8 mouse cellular contexts compared by ENCODE assay signal in the genomic region with DNA sequence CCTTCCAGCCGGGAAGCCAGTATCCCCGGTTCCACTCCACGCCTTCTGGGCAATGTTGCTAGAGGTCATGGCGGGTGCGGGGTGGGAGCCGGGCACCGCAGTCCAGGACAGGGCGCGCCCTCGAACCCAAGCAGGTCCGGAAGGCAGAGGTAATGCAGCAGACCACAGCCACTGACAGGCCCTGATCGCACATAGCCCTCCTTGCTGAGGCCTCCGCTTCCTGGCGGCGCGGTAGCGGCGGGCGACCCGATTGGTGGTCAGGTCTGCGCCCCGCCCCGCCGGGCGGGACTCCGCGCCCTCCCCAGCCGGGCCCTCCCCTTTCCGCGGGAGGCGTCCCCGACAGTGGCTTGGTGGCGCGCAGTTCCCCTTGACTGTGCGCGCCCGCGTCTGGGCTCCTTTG. TPM values are rescaled to one million over a fixed set of nuclear protein-coding genes. Genes with fewer than 3 reads are reported as not detected.
A peak's percentile ranks its signal among the peaks of the same experiment; 100 is the strongest.
DNase-seq lines count a peak whose midpoint lies in the region; ATAC-seq and TF ChIP-seq lines count a peak whose summit lies in the region.
"Not testable (repeated sequence)": the region's sequence is repeated elsewhere in the genome, so short reads cannot be mapped to it uniquely, and the experiment has no call there.

Gene Asap2, plus strand, starts transcription at position 328 of the 400 bp plus-strand sequence.

- peak within 1 kb of the TSS; percentile 64; the same call in 1 of the 2 replicates for H3K27ac ChIP-seq in embryonic facial prominence, embryonic 13.5 days
- not testable (repeated sequence) for H3K27ac ChIP-seq in heart, adult 2 months; intestine, postnatal 0 days (ENCODE audit: low read depth, low read length)

- not testable (repeated sequence) for TF ChIP-seq POLR2A in heart, adult 2 months (IDR thresholded peaks at IDR 0.05; ENCODE audit: insufficient read depth, low read depth, low read length)

- peak within 1 kb of the TSS; percentile 54 for H3K4me2 ChIP-seq in embryonic facial prominence, embryonic 13.5 days
- H3K4me2 ChIP-seq in intestine, postnatal 0 days (replicated peaks; ENCODE audit: low read depth), result peak within 1 kb of the TSS; percentile 67

- not testable (repeated sequence) for H3K27me3 ChIP-seq in embryonic facial prominence, embryonic 13.5 days; heart, adult 2 months (ENCODE audit: control insufficient read depth, insufficient read depth, low read length); intestine, postnatal 0 days (replicated peaks; ENCODE audit: control insufficient read depth, insufficient read depth, low read length)

- not testable (repeated sequence) for H3K36me3 ChIP-seq in embryonic facial prominence, embryonic 13.5 days; heart, adult 2 months (ENCODE audit: control insufficient read depth, insufficient read depth, low read length); intestine, postnatal 0 days (ENCODE audit: control insufficient read depth, insufficient read depth)

- ATAC-seq in embryonic facial prominence, embryonic 13.5 days (ENCODE audit: insufficient number of reproducible peaks, insufficient read depth, low FRiP score, low TSS enrichment, low read depth); intestine, postnatal 0 days: not testable (repeated sequence)

- not testable (repeated sequence) for H3K4me1 ChIP-seq in embryonic facial prominence, embryonic 13.5 days; heart, adult 2 months (ENCODE audit: control insufficient read depth, insufficient read depth, low read length); intestine, postnatal 0 days (replicated peaks; ENCODE audit: control insufficient read depth, insufficient read depth, low read length)

- intact Hi-C loops in heart, adult 2 months (cut with DNase I), result not testable (repeated sequence)

- TF ChIP-seq EP300 in heart, adult 2 months (IDR thresholded peaks at IDR 0.05; ENCODE audit: insufficient read depth, low read depth, low read length), result not testable (repeated sequence)

- under 1% methylated on average over 26 of the region's 38 CpGs for WGBS in embryonic facial prominence, embryonic 13.5 days
- WGBS in heart, adult 2 months, result 2% methylated on average over 32 of the region's 38 CpGs
- 0% methylated on average over 18 of the region's 38 CpGs for WGBS in intestine, postnatal 0 days

- not testable (repeated sequence) for H3K79me2 ChIP-seq in heart, adult 2 months (replicated peaks; ENCODE audit: control insufficient read depth, insufficient read depth, low read length)

- not testable (repeated sequence) for TF ChIP-seq CTCF in heart, adult 2 months (IDR thresholded peaks at IDR 0.05); intestine, postnatal 0 days (IDR thresholded peaks at IDR 0.05; ENCODE audit: low read depth)

- peak within 1 kb of the TSS; percentile 74 for H3K9ac ChIP-seq in embryonic facial prominence, embryonic 13.5 days
- H3K9ac ChIP-seq in heart, adult 2 months (ENCODE audit: low read depth, low read length), result peak within 1 kb of the TSS; percentile 67
- not testable (repeated sequence) for H3K9ac ChIP-seq in intestine, postnatal 0 days (ENCODE audit: low read depth, low read length)

- not testable (repeated sequence) for H3K9me3 ChIP-seq in embryonic facial prominence, embryonic 13.5 days; intestine, postnatal 0 days (ENCODE audit: control insufficient read depth)

- peak within 1 kb of the TSS; percentile 55 for H3K4me3 ChIP-seq in embryonic facial prominence, embryonic 13.5 days
- peak within 1 kb of the TSS; percentile 46 for H3K4me3 ChIP-seq in heart, adult 2 months
- H3K4me3 ChIP-seq in intestine, postnatal 0 days (ENCODE audit: low read depth, low read length), result peak within 1 kb of the TSS; percentile 41

- DNase-seq in adrenal gland, adult 8-10 months, result peak; percentile 49
- peak; percentile 74 to 82 for DNase-seq in heart, adult 2 months
- peak; percentile 41 to 65 for DNase-seq in left cerebral cortex, adult 8-10 months (ENCODE audit: low spot score in 2 of 2)
- peak; percentile 74 for DNase-seq in lung, postnatal 10 days
- peak; percentile 0 for DNase-seq in retina, postnatal 7 days (ENCODE audit: low read depth, low spot score)
- peak; percentile 61 for DNase-seq in thymus, postnatal 25 days

RNA-seq across cellular contexts. Expression of gene Asap2, which starts in this region (rescaled TPM):
- total RNA-seq in adrenal gland, adult 8-10 months (2022), result 10 to 100 TPM; 12.9 to 15.5 (median 14.3) TPM
- polyA plus RNA-seq in embryonic facial prominence, embryonic 13.5 days (2015; fragmentation: Nextera tagmentation; extraction: Ambion mirVana), result 9.9 and 10.8 TPM in 2 replicates
- total RNA-seq in heart, adult 2 months (2021), result 10 to 100 TPM; 10.3 to 11.5 TPM
- polyA plus RNA-seq in heart, adult 2 months (2012; rRNA removed), result 8.2 and 13.0 TPM in 2 replicates
- 3.3 and 3.6 TPM in 2 replicates for polyA plus RNA-seq in intestine, postnatal 0 days (2015; fragmentation: Nextera tagmentation; extraction: Ambion mirVana)
- 10 to 100 TPM; 28.9 to 32.2 (median 30.6) TPM for total RNA-seq in left cerebral cortex, adult 8-10 months (2022)

Comparison
In these comparisons a context has a peak if more than half of its experiments do, and no peak if none do; other contexts are left out.
1. DNase-seq: peak in every context shown above with its lines; median percentile 78 in heart, adult 2 months; 74 in lung, postnatal 10 days; 61 in thymus, postnatal 25 days; 53 in left cerebral cortex, adult 8-10 months; 49 in adrenal gland, adult 8-10 months; 0 in retina, postnatal 7 days.